Mouse (Mus musculus): ENCODE results near the gene Olfr215. TPM values are rescaled to one million over a fixed set of nuclear protein-coding genes. Genes with fewer than 3 reads are reported as not detected.
"Not testable (repeated sequence)": the region's sequence is repeated elsewhere in the genome, so short reads cannot be mapped to it uniquely, and the experiment has no call there.

Olfr215 gene
- polyA plus RNA-seq, 1 experiment from 2014 or later, result not detected

DNA sequence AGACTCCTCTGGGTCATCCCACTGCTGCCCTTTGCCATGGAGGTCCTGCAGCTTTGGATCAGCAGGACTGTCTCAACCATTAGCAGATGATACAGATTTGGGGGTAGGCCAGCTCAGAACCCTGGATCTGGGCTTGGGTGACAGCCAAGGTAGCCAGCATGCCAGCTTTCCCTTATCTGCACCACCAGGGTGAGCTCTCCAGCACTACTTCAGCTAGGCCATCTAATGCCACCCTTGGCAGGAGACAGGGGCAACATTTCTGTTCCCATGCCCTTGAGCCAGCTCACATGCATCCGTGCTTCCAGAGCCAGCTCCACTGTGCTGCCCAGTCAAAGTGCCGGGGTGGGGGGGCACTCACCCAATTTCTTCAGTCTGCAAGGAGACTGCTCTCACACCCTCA lies 31.7 kb upstream of the Olfr215 start:
- H3K4me1 ChIP-seq (ENCODE audit: control insufficient read depth, insufficient read depth, low read length), result no peaks in the 10 kb centered on the region
- H3K36me3 ChIP-seq (ENCODE audit: control insufficient read depth, insufficient read depth, low read length), result no peaks in the 10 kb centered on the region
- H3K27ac ChIP-seq (ENCODE audit: low read depth, low read length), result no peak overlapping the region
- H3K9me3 ChIP-seq (ENCODE audit: control insufficient read depth, low read length), result no peaks in the 10 kb centered on the region
- DNase-seq (ENCODE audit: low spot score) (no peak), ATAC-seq (ENCODE audit: insufficient read depth, low FRiP score, low TSS enrichment) (no peak)
- no peak overlapping the region for H3K4me2 ChIP-seq (ENCODE audit: low read depth)
- 90% methylated on average over 2 of the region's 2 CpGs for WGBS
- H3K9ac ChIP-seq (ENCODE audit: low read length), result no peak overlapping the region
- no peak overlapping the region for H3K4me3 ChIP-seq (ENCODE audit: low read depth, low read length)
- H3K27me3 ChIP-seq (ENCODE audit: control insufficient read depth, insufficient read depth, low read length), result no peaks in the 10 kb centered on the region

DNA sequence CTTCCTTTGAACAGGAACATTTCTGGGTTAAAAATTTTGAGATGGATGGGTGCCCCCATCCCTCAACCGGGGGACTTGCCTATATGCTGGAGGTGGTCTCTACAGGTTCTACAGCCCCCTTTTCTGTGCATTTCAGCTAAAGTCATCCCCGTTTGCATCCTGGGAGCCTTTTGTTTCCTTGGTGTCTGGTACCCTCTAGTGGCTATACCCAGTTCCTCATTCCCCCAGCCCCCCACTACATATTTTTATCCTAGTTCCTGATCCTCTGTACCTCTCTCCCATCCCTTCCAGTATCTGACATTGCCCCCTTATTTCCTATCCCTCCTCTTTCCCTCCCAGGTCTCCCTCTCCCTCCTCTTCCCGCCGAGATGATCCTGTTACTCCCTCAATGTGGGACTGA lies 23.2 kb upstream of the Olfr215 start:
- WGBS, result 37% methylated on average over 4 of the region's 4 CpGs
- no peak overlapping the region for H3K4me3 ChIP-seq (ENCODE audit: low read depth, low read length)

DNA sequence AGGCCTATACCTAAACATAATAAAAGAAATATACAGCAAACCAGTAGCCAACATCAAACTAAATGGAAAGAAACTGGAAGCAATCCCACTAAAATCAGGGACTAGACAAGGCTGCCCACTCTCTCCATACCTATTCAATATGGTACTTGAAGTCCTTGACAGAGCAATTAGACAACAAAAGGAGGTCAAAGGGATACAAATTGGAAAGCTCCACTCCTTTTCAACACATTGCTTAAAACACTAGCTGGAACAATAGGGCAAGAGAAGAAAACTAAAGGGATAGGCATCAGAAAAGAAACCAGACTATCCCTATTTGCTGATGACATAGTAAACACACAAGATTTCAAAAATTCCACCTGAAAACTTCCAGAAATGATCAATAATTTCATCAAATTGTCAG lies 17.0 kb upstream of the Olfr215 start:
- not testable (repeated sequence) for ATAC-seq (ENCODE audit: insufficient read depth, low FRiP score, low TSS enrichment); DNase-seq (ENCODE audit: low spot score); H3K9me3 ChIP-seq (ENCODE audit: control insufficient read depth, low read length); H3K27me3 ChIP-seq (ENCODE audit: control insufficient read depth, insufficient read depth, low read length); H3K4me2 ChIP-seq (ENCODE audit: low read depth); H3K9ac ChIP-seq (ENCODE audit: low read length); H3K4me3 ChIP-seq (ENCODE audit: low read depth, low read length); H3K36me3 ChIP-seq (ENCODE audit: control insufficient read depth, insufficient read depth, low read length); H3K4me1 ChIP-seq (ENCODE audit: control insufficient read depth, insufficient read depth, low read length); H3K27ac ChIP-seq (ENCODE audit: low read depth, low read length)

More for the DNA sequence above, 23.2 kb upstream of the Olfr215 start:
- Histone ChIP-seq H3K4me2 (ENCODE audit: low read depth) (no peak overlapping the region), H3K36me3 (ENCODE audit: control insufficient read depth, insufficient read depth, low read length) (no peaks in the 10 kb centered on the region), H3K27me3 (ENCODE audit: control insufficient read depth, insufficient read depth, low read length) (no peaks in the 10 kb centered on the region), H3K27ac (ENCODE audit: low read depth, low read length) (no peak overlapping the region), H3K9ac (ENCODE audit: low read length) (no peak overlapping the region), H3K9me3 (ENCODE audit: control insufficient read depth, low read length) (no peaks in the 10 kb centered on the region), H3K4me1 (ENCODE audit: control insufficient read depth, insufficient read depth, low read length) (no peaks in the 10 kb centered on the region)
- ATAC-seq (ENCODE audit: insufficient read depth, low FRiP score, low TSS enrichment) (no peak), DNase-seq (ENCODE audit: low spot score) (no peak)

DNA sequence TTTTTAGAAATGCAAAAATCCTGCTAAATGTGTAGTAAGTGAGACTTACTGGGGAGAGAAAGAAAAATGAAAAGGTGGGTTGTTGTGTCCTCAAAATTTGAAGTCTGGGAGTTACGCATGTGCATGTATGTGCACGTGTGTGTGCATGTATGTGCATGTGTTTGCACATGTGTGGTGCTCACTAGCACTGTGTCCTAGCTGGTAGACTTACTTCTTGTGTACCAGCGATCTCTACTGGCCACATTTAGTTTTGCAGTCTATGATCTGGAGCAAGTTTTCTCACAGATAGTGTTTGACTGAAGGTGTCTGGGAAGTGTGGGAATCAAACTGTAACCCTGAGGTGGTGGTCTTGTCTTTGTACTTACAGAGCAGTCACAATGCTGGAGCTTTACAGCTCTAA lies 14.2 kb downstream of the Olfr215 start:
- Histone ChIP-seq H3K27me3 (ENCODE audit: control insufficient read depth, insufficient read depth, low read length) (no peaks in the 10 kb centered on the region), H3K9me3 (ENCODE audit: control insufficient read depth, low read length) (no peaks in the 10 kb centered on the region), H3K9ac (ENCODE audit: low read length) (no peak overlapping the region), H3K4me1 (ENCODE audit: control insufficient read depth, insufficient read depth, low read length) (no peaks in the 10 kb centered on the region), H3K4me2 (ENCODE audit: low read depth) (no peak overlapping the region), H3K4me3 (ENCODE audit: low read depth, low read length) (no peak overlapping the region), H3K27ac (ENCODE audit: low read depth, low read length) (no peak overlapping the region), H3K36me3 (ENCODE audit: control insufficient read depth, insufficient read depth, low read length) (no peaks in the 10 kb centered on the region)
- peak; percentile 20 for DNase-seq (ENCODE audit: low spot score)
- 31% methylated on average over 3 of the region's 3 CpGs for WGBS
- ATAC-seq (ENCODE audit: insufficient read depth, low FRiP score, low TSS enrichment), result no peak

DNA sequence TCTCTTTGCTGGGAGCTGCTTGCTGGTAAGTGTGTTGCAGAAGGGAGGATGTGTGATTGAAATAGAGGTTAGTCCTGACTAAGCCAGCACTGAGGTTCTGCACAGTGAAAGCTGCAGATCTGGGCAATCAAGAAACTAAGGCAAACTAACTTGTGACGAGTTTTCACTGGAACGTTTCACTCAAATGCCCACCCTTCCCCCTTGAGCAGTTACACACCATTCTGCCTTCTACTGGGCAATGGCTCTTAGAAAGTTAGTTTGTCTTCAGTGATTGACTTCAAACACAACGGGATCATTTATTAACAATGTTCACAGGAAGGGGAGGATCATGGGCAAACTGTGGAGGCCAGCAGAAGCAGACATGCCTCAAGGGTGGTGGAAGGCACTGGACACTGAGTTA lies 29.0 kb downstream of the Olfr215 start:
- Histone ChIP-seq H3K4me2 (ENCODE audit: low read depth) (no peak overlapping the region), H3K4me3 (ENCODE audit: low read depth, low read length) (no peak overlapping the region), H3K4me1 (ENCODE audit: control insufficient read depth, insufficient read depth, low read length) (no peaks in the 10 kb centered on the region), H3K9ac (ENCODE audit: low read length) (no peak overlapping the region), H3K36me3 (ENCODE audit: control insufficient read depth, insufficient read depth, low read length) (no peaks in the 10 kb centered on the region), H3K27me3 (ENCODE audit: control insufficient read depth, insufficient read depth, low read length) (no peaks in the 10 kb centered on the region), H3K9me3 (ENCODE audit: control insufficient read depth, low read length) (no peaks in the 10 kb centered on the region), H3K27ac (ENCODE audit: low read depth, low read length) (no peak overlapping the region)
- ATAC-seq (ENCODE audit: insufficient read depth, low FRiP score, low TSS enrichment) (no peak), DNase-seq (ENCODE audit: low spot score) (no peak)
- 65% methylated on average over 3 of the region's 3 CpGs for WGBS

DNA sequence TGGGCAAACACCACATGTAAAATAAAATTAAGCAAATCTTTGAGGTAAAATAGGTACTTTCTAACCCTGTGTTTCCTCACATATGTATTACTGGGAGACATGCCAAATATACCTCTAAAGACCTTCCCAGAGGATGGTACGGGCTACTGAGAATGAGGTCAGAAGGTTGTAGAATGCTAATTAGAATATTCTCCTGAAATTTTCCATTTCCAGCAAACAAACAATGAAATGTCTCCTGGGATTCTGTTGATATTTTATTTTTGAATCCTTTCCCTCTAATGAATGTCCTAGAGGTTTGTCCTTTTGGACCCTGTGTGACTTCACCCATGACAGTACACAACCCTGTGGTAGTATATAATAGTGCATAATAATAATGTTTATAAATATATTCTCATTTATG lies 30.1 kb downstream of the Olfr215 start, which contains the start of gene Olfr214:
Gene Olfr214 (plus strand): TSS at position 301 of the 400 bp plus-strand sequence.
- WGBS, result 96% methylated on average over 1 of the region's 1 CpGs
- Histone ChIP-seq H3K27ac (ENCODE audit: low read depth, low read length) (no peak within 1 kb of the TSS), H3K4me1 (ENCODE audit: control insufficient read depth, insufficient read depth, low read length) (no peaks in the 10 kb centered on the region), H3K4me3 (ENCODE audit: low read depth, low read length) (no peak within 1 kb of the TSS), H3K4me2 (ENCODE audit: low read depth) (no peak within 1 kb of the TSS), H3K9me3 (ENCODE audit: control insufficient read depth, low read length) (no peaks in the 10 kb centered on the region), H3K27me3 (ENCODE audit: control insufficient read depth, insufficient read depth, low read length) (no peaks in the 10 kb centered on the region), H3K9ac (ENCODE audit: low read length) (no peak within 1 kb of the TSS), H3K36me3 (ENCODE audit: control insufficient read depth, insufficient read depth, low read length) (no peaks in the 10 kb centered on the region)
- DNase-seq (ENCODE audit: low spot score) (no peak), ATAC-seq (ENCODE audit: insufficient read depth, low FRiP score, low TSS enrichment) (no peak)

DNA sequence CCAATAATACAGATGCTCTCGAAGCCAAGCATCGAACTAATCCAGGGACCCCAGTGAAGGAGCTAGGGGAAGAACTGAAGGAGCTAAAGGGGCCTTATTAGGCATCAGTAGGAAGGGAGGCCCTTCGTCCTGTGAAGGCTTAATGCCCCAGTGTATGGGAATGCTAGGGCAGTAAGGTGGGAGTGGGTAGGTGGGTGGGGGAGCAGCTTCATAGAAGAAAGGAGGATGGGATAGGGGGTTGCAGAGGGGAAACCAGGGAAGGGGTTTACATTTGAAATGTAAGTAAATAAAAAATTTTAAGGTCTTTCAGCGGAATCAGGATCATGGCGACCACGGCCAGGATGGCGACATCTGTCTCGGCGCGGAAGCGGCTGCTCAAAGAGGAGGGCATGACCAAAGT lies 33.2 kb downstream of the Olfr215 start, which contains the start of gene Gm5580:
Gene Gm5580 (plus strand): TSS at position 301 of the 400 bp plus-strand sequence.
- H3K36me3 ChIP-seq (ENCODE audit: control insufficient read depth, insufficient read depth, low read length); H3K27me3 ChIP-seq (ENCODE audit: control insufficient read depth, insufficient read depth, low read length); H3K9ac ChIP-seq (ENCODE audit: low read length); H3K9me3 ChIP-seq (ENCODE audit: control insufficient read depth, low read length); ATAC-seq (ENCODE audit: insufficient read depth, low FRiP score, low TSS enrichment); H3K4me1 ChIP-seq (ENCODE audit: control insufficient read depth, insufficient read depth, low read length); H3K27ac ChIP-seq (ENCODE audit: low read depth, low read length); H3K4me3 ChIP-seq (ENCODE audit: low read depth, low read length); DNase-seq (ENCODE audit: low spot score); H3K4me2 ChIP-seq (ENCODE audit: low read depth): not testable (repeated sequence)
- 98% methylated on average over 11 of the region's 11 CpGs for WGBS

DNA sequence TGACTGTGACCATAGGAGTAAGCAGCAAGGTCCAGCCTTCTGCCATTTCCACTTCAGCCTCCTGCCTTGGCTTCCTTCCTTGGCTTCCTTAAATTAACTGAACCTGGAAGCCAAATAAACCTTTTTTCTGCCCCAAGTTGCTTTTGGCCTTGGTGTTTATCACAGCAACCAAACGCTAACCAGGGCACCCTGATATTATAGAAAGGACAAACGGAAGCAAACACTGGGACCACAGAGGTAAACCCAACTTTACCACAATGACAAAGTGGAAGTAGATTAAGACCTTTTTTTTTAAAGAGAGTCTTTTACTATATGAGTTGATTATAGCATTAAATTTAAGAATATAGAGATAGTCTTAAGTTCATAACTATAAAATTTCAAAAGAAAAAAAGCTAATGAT lies 41.5 kb downstream of the Olfr215 start:
- Histone ChIP-seq H3K27ac (ENCODE audit: low read depth, low read length) (no peak overlapping the region), H3K4me3 (ENCODE audit: low read depth, low read length) (no peak overlapping the region), H3K4me1 (ENCODE audit: control insufficient read depth, insufficient read depth, low read length) (no peaks in the 10 kb centered on the region), H3K9me3 (ENCODE audit: control insufficient read depth, low read length) (no peaks in the 10 kb centered on the region), H3K4me2 (ENCODE audit: low read depth) (no peak overlapping the region), H3K9ac (ENCODE audit: low read length) (no peak overlapping the region), H3K27me3 (ENCODE audit: control insufficient read depth, insufficient read depth, low read length) (no peaks in the 10 kb centered on the region), H3K36me3 (ENCODE audit: control insufficient read depth, insufficient read depth, low read length) (no peaks in the 10 kb centered on the region)
- no peak for ATAC-seq (ENCODE audit: insufficient read depth, low FRiP score, low TSS enrichment)
- 89% methylated on average over 2 of the region's 2 CpGs for WGBS
- DNase-seq (ENCODE audit: low spot score), result no peak

DNA sequence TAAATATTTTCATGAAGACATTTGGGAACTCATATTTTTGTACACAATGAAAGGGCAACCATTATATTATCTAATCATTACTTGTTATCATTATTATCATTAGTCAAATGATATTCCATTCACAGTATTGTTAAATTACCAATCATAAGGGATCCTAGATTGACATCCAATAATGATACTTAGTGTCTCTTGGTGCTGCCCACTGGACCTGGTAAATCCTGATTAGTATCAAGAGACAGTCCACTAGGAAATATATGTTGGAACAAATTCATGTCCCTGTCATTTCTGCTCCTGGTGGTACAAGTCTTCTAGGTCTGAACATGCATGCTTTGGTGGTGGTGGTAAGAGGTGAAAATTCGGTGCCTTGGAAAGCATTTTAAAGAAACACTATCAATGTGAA lies 45.8 kb downstream of the Olfr215 start, which contains the start of gene Olfr213:
Gene Olfr213 (plus strand): TSS at position 301 of the 400 bp plus-strand sequence.
- no peak within 1 kb of the TSS for H3K4me3 ChIP-seq (ENCODE audit: low read depth, low read length)
- H3K9me3 ChIP-seq (ENCODE audit: control insufficient read depth, low read length), result no peaks in the 10 kb centered on the region
- no peaks in the 10 kb centered on the region for H3K27me3 ChIP-seq (ENCODE audit: control insufficient read depth, insufficient read depth, low read length)
- no peak within 1 kb of the TSS for H3K4me2 ChIP-seq (ENCODE audit: low read depth)
- whole genome bisulfite sequencing, result 81% methylated on average over 1 of the region's 1 CpGs
- ATAC-seq (ENCODE audit: insufficient read depth, low FRiP score, low TSS enrichment) (no peak), DNase-seq (ENCODE audit: low spot score) (no peak)
- H3K27ac ChIP-seq (ENCODE audit: low read depth, low read length), result no peak within 1 kb of the TSS
- no peaks in the 10 kb centered on the region for H3K4me1 ChIP-seq (ENCODE audit: control insufficient read depth, insufficient read depth, low read length)
- no peaks in the 10 kb centered on the region for H3K36me3 ChIP-seq (ENCODE audit: control insufficient read depth, insufficient read depth, low read length)
- H3K9ac ChIP-seq (ENCODE audit: low read length), result no peak within 1 kb of the TSS

Data from neural tube, embryonic 11.5 days (tissue).